Mouse (Mus musculus): ENCODE results near the gene Adamts20. TPM values are rescaled to one million over a fixed set of nuclear protein-coding genes. Genes with fewer than 3 reads are reported as not detected.

Adamts20 gene
- not detected for polyA plus RNA-seq (2012; fragmentation: generic; extraction: Trizol)

DNA sequence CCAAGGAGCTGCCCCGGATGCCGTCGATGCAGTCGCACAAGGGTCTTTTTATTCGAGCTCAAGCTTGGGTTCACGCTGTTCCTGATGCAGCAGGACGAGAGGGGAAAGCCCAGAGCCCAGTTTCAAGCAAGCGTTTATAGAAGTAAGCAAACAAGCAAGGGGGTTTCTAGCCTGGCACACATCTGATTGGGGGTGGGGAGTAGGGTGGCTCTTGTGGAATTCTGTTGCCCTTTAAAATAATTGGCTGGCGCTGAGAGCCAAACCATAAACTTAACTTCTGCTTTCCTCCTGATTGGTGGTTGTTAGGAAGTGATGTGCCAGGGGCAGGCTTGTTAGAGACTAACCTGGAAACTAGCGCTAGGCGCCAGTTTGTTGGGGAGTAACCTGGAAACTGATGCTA lies at the start of gene Adamts20:
Adamts20 (minus strand) TSS at position 101 of the 400 bp plus-strand sequence.

Other genes starting within 250 kb of the Adamts20 start
- gene Pus7l, start 78.1 kb upstream of the Adamts20 start, polyA plus RNA-seq (2012; fragmentation: generic; extraction: Trizol): 1 to 10 TPM in 1 of 2 experiments, under 1 TPM in 1; 0.50 to 2.3 TPM
- 10 to 100 TPM in 1 of 2 experiments, 1 to 10 TPM in 1; 1.5 to 11.2 TPM for gene Irak4, start 78.2 kb upstream of the Adamts20 start, polyA plus RNA-seq (2012; fragmentation: generic; extraction: Trizol)
- gene Twf1, start 124.5 kb upstream of the Adamts20 start, polyA plus RNA-seq (2012; fragmentation: generic; extraction: Trizol): 10 to 100 TPM in 1 of 2 experiments, 1 to 10 TPM in 1; 5.9 to 33.0 TPM
- gene Tmem117, start 163.8 kb upstream of the Adamts20 start, polyA plus RNA-seq (2012; fragmentation: generic; extraction: Trizol): 1 to 10 TPM in 1 of 2 experiments, under 1 TPM in 1; 0.15 to 1.8 TPM